Mouse (Mus musculus): Measurements from ENCODE around the gene Zfp566. TPM values are rescaled to one million over a fixed set of nuclear protein-coding genes. Genes with fewer than 3 reads are reported as not detected.

Gene Zfp566
- total RNA-seq, 4 experiments from 2014 or later, result 5.2 to 10.9 (median 8.0) TPM

DNA sequence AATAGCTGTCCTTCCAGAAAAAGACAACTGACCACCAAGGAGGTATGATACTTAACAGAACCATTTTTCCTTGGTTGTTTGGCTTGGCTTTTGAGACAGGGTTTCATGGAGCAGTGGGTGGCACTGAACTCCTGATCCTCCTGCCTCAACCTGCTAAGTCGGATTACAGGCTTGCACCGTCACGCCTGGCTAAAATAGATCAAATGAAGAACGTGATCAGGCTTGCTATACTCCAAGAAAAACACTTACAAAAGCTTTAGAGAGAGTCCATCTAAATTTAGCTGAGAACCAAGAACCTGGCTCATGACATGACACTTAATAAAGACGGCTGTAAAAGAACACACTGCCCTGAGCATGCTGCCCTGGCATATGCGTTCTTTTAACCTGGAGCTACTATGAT is 30.0 kb downstream of the Zfp566 start:
- DNase-seq (ENCODE audit: low spot score in 2 of 2), result no peak

DNA sequence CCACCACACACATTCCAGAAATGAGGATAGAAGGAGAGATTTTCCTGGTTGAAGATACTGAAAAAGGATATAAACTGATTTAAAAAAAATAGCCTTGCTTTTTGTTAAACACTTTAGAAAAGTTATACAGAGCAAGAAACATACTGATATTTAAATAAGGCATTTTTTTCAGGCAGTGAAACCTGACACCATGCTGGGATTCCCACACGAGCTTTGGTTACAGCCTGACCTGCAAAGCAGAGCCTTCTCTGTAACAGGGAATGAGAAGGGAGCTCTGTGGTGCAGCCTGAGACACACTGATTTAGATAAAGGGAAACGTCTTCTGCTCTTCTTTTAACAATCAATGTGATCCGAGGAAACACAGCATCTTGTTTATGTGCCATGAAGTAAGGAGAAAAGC is 36.7 kb downstream of the Zfp566 start:
- no peak for DNase-seq (ENCODE audit: low spot score in 2 of 2)

DNA sequence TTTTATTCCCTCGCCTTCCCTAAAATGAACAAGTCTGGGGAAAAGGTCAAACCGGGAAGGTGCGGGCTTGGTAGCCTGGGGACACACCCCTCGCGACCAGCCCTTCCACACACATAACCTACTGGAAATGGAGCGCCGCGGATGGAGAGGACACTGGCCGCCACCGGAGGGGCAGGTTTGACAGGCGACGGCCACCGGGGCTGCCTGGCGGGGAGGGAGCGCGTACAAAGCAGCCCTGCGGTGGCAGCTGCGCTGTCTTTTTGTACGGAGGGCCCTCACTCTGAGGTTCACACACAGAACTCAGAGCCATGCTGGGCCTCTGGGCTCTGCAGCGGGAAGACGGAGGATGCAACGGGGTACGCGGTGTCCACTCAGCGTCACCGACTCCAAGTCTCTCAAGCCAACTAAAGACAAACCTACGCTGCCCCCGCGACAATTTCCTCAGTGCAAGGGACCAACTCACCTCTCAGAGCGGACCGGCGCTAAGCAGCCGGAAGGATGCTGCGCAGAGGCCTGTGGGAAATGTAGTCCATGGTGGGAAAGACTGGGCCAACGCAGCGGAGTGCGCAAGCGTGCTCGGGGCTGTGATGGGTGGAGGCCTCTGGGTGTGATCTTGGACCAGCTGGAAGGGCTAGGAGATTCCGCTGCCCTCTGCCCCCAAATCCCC is 39.3 kb downstream of the Zfp566 start, which contains the start of gene Zfp14:
Zfp14 (minus strand) TSS at position 499 of the 667 bp plus-strand sequence.
- DNase-seq (ENCODE audit: low spot score in 2 of 2), result peak; percentile 86 to 90

DNA sequence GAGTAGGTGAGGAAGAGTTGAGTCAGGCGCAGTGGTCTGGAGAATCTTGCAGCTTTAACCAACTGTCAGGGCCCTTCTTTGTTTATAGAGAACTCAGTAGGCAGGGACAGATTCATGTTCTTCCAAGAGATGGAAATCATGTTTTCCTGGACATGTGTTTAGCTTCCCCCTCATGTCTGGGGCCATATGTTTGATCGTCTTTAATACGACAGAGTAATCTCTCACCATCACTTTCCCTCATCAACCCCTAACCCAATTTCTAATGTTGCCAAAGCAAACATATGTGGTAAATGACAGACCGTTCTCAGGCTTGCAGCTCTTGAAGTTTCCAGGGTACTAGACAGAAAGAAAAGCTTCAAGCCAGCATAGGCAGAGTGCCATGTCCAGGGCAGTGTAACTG is 42.2 kb downstream of the Zfp566 start:
- DNase-seq (ENCODE audit: low spot score in 2 of 2), result peak; percentile 26 to 35

DNA sequence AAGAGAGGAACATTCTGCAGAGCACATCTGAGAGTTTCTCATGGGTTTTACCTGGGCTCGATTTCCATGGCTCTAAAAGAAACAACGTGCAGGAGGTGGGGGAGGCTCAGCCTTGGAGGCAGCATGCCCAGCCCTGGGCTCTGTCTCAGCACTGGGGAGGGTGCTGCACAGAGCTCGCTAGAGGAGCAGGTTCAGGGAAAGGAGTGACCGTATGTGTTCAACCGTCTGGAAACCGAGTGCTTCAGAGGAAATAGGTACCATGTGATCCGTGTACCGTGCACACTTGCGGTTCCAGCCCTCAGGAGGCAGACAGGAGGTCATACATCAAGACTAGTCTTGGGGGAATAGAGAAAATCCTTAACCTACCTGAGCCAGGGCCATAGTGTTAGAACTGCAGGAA is 46.0 kb downstream of the Zfp566 start:
- no peak for DNase-seq (ENCODE audit: low spot score in 2 of 2)

DNA sequence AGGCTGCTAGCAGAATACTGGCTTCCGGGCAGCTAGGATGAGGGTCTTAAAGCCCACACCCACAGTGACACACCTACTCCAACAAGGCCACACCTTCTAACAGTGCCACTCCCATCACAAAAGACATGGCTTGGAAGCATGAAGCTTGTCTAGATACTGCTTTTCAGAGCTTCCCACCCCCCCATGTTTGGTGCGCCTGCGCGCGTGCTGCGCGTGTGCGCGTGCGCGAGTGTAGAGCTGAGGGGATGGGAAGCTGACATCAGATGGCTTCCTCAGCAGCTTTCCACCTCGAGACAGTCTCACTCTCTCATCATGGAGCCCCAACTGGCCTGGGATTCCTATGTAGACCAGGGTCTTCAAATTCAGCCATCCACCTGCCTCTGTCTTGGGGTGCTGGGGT is 56.0 kb downstream of the Zfp566 start:
- DNase-seq (ENCODE audit: low spot score in 2 of 2), result no peak

DNA sequence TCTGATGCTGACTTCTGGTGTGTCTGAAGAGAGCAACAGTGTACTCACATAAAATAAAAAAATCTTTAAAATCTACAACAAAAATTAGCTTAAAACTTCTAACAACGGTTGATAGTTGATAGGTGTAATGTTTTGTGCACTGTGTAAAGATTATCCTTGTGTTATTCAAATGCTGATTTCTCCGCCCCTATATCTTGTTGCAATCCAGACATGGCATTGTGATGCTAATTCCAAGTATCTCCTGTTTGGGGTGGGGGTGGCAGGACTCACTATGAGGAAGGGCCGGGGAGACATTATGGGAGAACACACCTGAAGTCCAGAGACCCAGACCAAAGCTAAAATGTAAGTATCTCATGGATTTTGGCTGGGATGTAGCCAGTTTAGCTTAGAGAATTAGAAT is 58.9 kb downstream of the Zfp566 start:
- no peak for DNase-seq (ENCODE audit: low spot score in 2 of 2)

DNA sequence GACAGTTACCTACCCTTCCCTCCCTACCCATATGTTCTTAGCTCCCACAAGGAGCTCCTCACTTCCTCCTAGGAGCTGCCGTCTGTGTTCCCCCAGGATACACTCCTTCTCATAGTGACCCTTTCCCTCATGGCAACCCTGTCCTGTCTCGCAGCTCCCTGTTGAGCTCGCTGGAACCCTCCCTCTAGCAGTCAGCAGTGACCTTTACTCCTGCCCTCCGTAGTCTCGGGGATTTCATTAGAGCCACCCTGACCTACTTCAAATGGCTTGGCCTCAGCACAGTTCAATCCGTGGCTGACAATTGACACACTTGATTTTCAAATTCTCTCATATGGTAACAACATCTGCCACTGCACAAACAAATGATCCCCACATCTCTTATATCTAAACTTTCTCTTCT is 59.6 kb downstream of the Zfp566 start:
- DNase-seq (ENCODE audit: low spot score in 2 of 2), result no peak

DNA sequence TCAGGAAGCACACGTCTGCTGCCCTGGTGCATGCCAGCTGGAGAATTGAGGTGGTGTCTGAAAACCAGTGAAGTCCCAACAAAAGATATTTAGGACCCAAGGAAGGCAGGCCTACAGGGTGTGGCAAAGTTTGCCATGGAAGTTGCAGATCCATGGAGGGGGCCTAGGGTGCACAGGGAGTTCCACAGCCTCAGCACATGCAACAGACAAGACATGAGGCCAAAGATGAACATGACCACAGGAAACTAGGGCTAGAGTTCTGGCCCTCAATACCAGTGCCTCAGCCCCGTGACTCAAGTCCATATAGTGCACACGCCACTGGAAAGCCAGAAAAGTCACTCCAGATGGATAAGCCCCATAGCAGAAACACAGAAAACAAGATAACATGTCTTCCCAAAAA is 61.8 kb downstream of the Zfp566 start:
- DNase-seq (ENCODE audit: low spot score in 2 of 2), result no peak

Small RNA genes lying within 50 kb of the gene (microRNA-seq; reads per million reads assigned to microRNA genes)
- 0 reads per million in 2 experiments for gene Gm23368

Other genes starting within 250 kb of the Zfp566 start
- gene Zfp940, start 236.9 kb downstream of the Zfp566 start, total RNA-seq (2022), result 10 to 100 TPM; 18.6 to 24.0 (median 20.8) TPM
- gene Zfp420, start 230.5 kb downstream of the Zfp566 start, total RNA-seq (2022), result 10 to 100 TPM; 14.9 to 23.0 (median 17.0) TPM
- 10 to 100 TPM; 17.8 to 21.2 (median 18.0) TPM for gene Zfp27, start 184.0 kb downstream of the Zfp566 start, total RNA-seq (2022)
- 10 to 100 TPM in 1 of 4 experiments, 1 to 10 TPM in 3; 8.3 to 11.0 (median 9.2) TPM for gene Zfp383, start 182.3 kb downstream of the Zfp566 start, total RNA-seq (2022)
- gene Zfp74, start 136.4 kb downstream of the Zfp566 start, total RNA-seq (2022), result 10 to 100 TPM; 17.2 to 19.9 (median 18.2) TPM
- 1 to 10 TPM; 3.3 to 7.7 (median 4.0) TPM for gene Zfp568, start 106.6 kb downstream of the Zfp566 start, total RNA-seq (2022)
- gene Zfp14, start 39.1 kb downstream of the Zfp566 start, total RNA-seq (2022), result 10 to 100 TPM in 1 of 4 experiments, 1 to 10 TPM in 3; 8.5 to 10.3 (median 9.5) TPM
- gene Zfp82, start 17.6 kb downstream of the Zfp566 start, total RNA-seq (2022), result 1 to 10 TPM; 4.3 to 7.1 (median 5.1) TPM
- gene Gm26920, start 117 bp downstream of the Zfp566 start, total RNA-seq (2022), result not detected
- 10 to 100 TPM; 79.6 to 96.9 (median 89.4) TPM for gene Zfp260, start 4.2 kb upstream of the Zfp566 start, total RNA-seq (2022)
- 10 to 100 TPM; 28.6 to 34.1 (median 31.2) TPM for gene Zfp382, start 31.4 kb upstream of the Zfp566 start, total RNA-seq (2022)
- 10 to 100 TPM; 49.0 to 54.7 (median 50.3) TPM for gene Zfp146, start 79.2 kb upstream of the Zfp566 start, total RNA-seq (2022)
- 1 to 10 TPM; 4.4 to 6.9 (median 5.1) TPM for gene Cox7a1, start 93.6 kb upstream of the Zfp566 start, total RNA-seq (2022)
- 100 to 1,000 TPM; 196 to 240 (median 227) TPM for gene Capns1, start 108.3 kb upstream of the Zfp566 start, total RNA-seq (2022)
- 10 to 100 TPM; 49.2 to 52.5 (median 49.3) TPM for gene Polr2i, start 141.4 kb upstream of the Zfp566 start, total RNA-seq (2022)
- gene Tbcb, start 141.7 kb upstream of the Zfp566 start, total RNA-seq (2022), result 100 to 1,000 TPM; 110 to 130 (median 118) TPM
- not detected for gene Ovol3, start 145.2 kb upstream of the Zfp566 start, total RNA-seq (2022)
- gene Thap8, start 189.6 kb upstream of the Zfp566 start, total RNA-seq (2022), result under 1 TPM in 2 of 4 experiments, not detected in 2; 0.41 to 0.77 TPM
- 1 to 10 TPM; 1.1 to 3.4 (median 2.4) TPM for gene Wdr62, start 189.9 kb upstream of the Zfp566 start, total RNA-seq (2022)
- gene Clip3, start 201.2 kb upstream of the Zfp566 start, total RNA-seq (2022), result 100 to 1,000 TPM; 351 to 448 (median 412) TPM
- gene Alkbh6, start 218.2 kb upstream of the Zfp566 start, total RNA-seq (2022), result 10 to 100 TPM; 52.8 to 69.5 (median 65.3) TPM
- gene Syne4, start 224.3 kb upstream of the Zfp566 start, total RNA-seq (2022), result 10 to 100 TPM in 3 of 4 experiments, 1 to 10 TPM in 1; 9.6 to 21.2 (median 15.0) TPM
- under 1 TPM; 0.53 to 0.82 (median 0.66) TPM for gene E130208F15Rik, start 231.2 kb upstream of the Zfp566 start, total RNA-seq (2022)
- gene Sdhaf1, start 233.4 kb upstream of the Zfp566 start, total RNA-seq (2022), result 1 to 10 TPM; 6.7 to 9.9 (median 8.4) TPM